Mouse (Mus musculus) lung, postnatal 25 days (tissue): ENCODE measurements around the gene Tlx2.

Experiments
- DNase-seq: peaks from one replicate; pipeline ENCODE4 v3.0.0; 2022; ENCODE audit warnings: low spot score

Tlx2 gene

GRCm38 (mm10) chr6:83092416-83093127, 22.5 kb upstream of the Tlx2 start:
- no peak for DNase-seq

DNA sequence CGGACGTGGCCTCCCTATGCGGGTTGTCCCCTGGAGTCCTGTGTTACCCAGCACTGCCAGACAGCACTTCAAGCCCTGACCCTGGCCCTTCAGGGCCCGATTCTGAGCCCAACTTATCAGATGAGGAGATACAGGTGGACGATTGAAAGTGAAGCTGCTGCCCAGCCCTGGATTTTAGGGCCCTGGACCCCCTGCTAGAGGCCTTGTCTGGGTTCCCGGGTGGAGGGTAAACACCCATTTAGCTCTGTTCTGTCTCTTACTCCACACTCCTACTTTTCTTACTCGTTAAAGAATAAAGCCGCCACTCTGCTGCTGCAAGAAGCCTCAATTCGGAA, 17.8 kb upstream of the Tlx2 start:
- no peak for DNase-seq

DNA sequence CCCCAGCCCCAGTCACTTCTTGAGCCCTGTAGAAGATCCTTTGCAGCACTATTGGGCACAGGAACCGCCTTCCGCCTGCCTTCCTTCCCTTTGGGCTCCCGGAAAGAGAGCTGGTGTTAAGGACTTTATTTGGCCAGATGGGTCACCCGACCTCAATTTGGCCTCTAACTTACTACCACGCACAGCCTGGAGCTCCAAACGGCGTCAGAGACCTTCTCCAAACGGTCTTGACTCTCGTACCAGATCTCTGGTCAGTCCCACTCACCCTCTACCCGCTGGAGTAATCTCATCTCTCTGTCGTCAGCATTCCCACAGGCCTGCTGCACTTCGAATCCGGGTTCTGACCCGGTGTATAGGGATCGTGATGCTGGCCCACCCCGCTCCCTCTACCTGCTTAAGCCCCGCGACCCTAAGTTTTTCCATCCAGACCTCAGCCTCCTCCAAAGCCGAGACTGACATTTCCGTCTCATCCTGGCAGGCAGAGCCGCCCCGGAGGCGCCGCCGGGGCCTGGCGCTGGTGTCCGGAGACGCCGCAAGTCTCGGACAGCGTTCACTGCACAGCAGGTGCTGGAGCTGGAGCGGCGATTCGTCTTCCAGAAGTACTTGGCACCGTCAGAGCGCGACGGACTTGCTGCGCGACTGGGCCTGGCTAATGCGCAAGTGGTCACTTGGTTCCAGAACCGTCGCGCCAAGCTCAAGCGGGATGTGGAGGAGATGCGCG, 17.3 kb upstream of the Tlx2 start:
- peak; percentile 30 for DNase-seq

- no peak for DNase-seq
These were observed 16.3 kb upstream of the Tlx2 start, which contains the start of gene Lbx2 for GRCm38 (mm10) chr6:83086121-83087035. Gene Lbx2 (plus strand): TSS chr6:83086367.

- no peak for DNase-seq
These were observed 14.4 kb upstream of the Tlx2 start for GRCm38 (mm10) chr6:83084477-83084876.

GRCm38 (mm10) chr6:83083497-83083896, 13.4 kb upstream of the Tlx2 start:
- no peak for DNase-seq

DNA sequence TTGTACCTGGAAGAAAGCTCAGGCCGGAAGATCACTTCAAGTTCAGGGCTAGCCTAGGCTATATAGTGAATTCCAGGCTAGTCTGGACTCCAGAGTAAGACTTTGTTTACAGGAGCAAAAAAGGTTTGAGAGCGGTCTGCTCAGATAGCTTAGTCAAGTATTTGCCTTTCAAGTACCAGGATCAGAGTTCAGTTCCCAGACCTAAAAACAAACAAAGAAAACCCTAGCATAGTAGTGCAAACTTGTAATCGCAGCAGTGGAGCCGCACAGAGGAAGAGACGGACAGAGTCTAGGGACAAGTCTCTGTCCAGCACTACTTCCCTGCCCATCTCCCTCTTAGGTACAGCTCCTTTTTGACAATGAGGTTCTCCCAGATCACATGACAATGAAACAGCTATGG, 10.1 kb upstream of the Tlx2 start:
- DNase-seq, result no peak

DNA sequence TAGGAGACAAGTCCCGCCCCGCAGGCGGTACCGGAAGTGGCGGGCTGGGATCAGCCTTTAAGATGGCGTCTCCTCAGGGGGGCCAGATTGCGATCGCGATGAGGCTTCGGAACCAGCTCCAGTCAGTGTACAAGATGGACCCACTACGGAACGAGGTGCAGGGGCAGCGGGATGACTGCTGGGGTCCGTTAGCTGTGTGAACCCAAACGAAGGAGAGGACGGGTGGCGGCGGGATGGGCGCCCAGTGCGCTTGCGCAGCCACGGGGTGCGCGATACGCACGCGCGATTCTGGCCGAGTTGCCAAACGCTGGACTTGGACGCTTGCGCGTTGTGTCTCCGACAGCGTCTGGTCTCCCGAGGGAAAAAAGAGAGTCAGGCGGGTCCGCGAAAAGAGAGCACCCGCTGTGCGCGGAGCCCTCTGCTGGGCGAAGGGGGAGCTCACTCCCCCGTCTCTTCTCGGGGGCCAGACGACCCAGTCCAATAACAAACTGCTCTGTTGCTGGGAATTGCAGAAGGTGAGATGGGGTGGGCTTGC, 8.3 kb upstream of the Tlx2 start:
- peak; percentile 99 for DNase-seq

- peak; percentile 18 for DNase-seq
These were observed 7.7 kb upstream of the Tlx2 start, which contains the start of gene Pcgf1 for GRCm38 (mm10) chr6:83077630-83078323. Gene Pcgf1 (plus strand): TSS chr6:83077869.

DNA sequence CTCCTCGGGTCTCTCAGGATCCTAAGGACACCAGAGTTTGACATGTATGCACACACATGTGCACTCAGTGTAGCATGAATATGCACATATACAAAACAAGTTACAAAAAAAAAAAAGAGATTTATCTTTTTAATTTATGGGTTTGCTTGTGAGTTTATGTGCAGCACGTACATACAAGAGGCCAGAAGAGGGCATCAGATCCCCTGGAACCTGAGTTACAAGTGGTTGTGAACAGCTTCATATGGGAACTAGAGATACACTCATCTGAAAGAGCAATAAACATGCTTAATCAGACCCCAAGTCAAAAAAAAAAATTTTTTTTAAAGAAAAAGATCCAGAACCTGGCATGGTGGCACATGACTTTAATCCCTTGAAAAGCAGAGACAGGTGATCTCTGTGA, 4.9 kb upstream of the Tlx2 start:
- DNase-seq, result no peak

DNA sequence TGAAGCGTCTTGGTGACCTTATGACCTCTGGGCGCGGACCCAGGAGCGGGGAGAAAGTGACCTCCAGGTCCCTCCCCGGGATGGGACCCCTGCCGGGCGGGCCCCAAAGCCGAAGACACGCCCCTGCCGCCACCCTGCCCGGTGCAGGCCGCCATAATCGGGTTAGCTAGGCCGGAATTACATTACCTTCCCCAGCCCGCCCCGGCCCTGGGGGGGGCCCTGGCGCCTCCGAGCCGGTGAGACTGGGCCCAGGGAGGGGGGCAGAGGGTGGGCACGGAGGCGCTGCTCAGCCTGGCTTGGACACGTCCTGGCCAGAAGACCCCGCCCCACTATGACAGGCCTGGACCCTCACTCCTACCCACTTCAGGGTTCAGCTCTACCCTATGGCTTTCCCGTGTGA, 1.1 kb upstream of the Tlx2 start:
- DNase-seq, result no peak

DNA sequence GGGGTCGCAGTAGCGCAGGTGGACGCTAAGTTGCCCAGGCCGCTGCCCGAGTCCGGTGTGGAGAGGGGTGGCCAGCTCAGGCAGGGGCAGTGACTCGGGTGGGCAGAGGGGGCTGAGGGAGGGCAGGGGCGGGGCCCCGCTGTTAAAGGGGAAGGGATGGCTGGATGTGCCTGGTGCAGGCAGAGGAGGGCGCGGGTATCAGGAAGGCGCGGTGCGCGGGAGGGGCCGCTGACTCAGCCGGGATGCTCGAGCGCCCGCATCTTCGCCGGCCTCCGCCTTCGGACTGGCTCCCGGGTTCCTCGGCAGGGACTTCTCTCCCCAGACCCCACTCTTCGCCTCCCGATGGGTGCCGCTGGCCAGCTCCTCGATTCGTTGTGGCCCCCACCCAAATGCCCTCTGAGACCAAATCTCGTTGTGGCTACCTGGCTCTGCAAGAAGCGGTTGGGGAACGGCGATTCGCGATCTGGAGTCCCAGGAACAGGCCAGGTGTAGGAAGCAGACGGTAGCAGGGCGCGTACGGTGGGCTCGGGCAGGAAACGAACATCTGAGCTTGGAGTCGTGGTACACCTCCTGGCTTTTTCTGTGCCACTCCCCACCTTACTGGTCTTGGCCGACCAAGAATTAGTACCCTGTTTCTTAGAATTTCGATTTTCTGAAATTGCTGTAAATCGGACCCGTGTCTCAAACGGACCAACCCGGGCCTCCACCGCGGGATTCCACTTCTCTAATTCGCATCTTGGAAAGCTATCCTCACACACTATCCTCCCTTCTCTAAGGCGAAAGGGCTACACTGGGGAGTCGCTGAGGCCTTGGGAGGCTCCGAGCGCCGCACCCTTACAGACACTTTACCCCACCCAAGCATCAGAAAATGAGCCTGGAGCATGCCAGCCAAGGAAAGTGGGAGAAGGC, 472 bp upstream of the Tlx2 start:
- DNase-seq, result no peak

GRCm38 (mm10) chr6:83069488-83070246, 426 bp downstream of the Tlx2 start:
- no peak for DNase-seq

GRCm38 (mm10) chr6:83068706-83069487, 1.2 kb downstream of the Tlx2 start:
- no peak for DNase-seq

DNA sequence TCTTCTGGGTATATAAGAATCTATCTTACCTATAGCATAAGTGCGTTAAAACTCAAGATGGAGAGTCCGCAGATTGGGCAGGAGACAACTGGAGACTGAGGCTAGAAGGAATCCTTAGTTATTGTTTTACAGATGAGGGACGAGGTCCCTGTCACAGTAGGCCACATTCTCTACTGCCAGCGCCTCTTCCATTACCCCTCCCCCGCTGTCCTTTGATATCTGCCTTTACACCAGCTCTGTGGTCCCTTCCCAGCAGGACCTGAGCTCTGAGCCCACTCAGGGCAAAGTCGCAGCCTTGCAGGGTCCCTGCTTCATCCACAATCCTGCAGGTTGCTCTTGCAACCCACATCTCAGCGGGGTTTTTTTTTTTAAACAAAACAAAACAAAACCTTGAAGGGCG, 1.9 kb downstream of the Tlx2 start:
- DNase-seq, result no peak

GRCm38 (mm10) chr6:83066441-83066840, 3.7 kb downstream of the Tlx2 start:
- no peak for DNase-seq

- DNase-seq, result no peak
These were observed 4.1 kb downstream of the Tlx2 start for GRCm38 (mm10) chr6:83065995-83066394.

- no peak for DNase-seq
These were observed 11.4 kb downstream of the Tlx2 start for GRCm38 (mm10) chr6:83058725-83059124.

DNA sequence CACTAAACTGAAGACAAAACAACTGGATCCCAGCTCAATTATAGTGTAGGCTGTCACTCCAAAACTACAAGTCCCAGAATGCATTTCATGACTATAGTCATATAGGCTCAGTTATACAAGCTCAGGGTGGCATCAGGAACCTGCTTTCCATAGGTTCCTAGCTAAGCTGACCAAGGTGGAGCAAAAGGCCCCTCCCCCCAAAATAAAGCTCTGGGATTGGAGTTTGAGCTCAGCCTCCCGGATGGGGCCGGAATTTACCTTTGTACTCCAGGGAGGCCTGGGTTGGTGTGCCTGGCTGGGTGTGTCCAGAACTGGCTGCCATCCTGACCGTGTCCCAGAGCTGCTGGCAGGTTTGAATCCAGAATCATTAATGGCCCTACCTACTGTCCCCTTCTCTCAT, 12.3 kb downstream of the Tlx2 start, which contains the start of gene Dqx1:
TSS of gene Dqx1 (plus strand) at position 55 of the 400 bp plus-strand sequence.
- peak; percentile 46 for DNase-seq
